Mouse (Mus musculus) midbrain, embryonic 13.5 days (tissue): Measurements from ENCODE around the gene Phospho2. TPM values are rescaled to one million over a fixed set of nuclear protein-coding genes. Genes with fewer than 3 reads are reported as not detected.
A peak's percentile ranks its signal among the peaks of the same experiment; 100 is the strongest.

Experiments
- ATAC-seq: fragments of 200-750 bp; cut with Nextera tagmentation; 2 replicates; pipeline ENCODE4 v1.8.0; 2017; ENCODE audit warnings: mild to moderate bottlenecking, moderate TSS enrichment, moderate library complexity
- H3K27ac ChIP-seq: fragments of 300-500 bp; sonication (generic); 2 replicates; pipeline ENCODE4 v1.5.1; 2015; ENCODE audit warnings: inconsistent platforms, mild to moderate bottlenecking, moderate library complexity
- H3K27me3 ChIP-seq: fragments of 300-500 bp; sonication (generic); 2 replicates; pipeline ENCODE4 v1.6.1; 2015; ENCODE audit warnings: mild to moderate bottlenecking, inconsistent platforms
- H3K36me3 ChIP-seq: fragments of 300-500 bp; sonication (generic); 2 replicates; pipeline ENCODE4 v1.6.1; 2015; ENCODE audit warnings: mild to moderate bottlenecking, inconsistent platforms
- H3K4me1 ChIP-seq: fragments of 300-500 bp; sonication (generic); replicated peaks from 2 replicates; pipeline ENCODE4 v1.6.1; 2015; ENCODE audit warnings: inconsistent platforms
- H3K4me2 ChIP-seq: fragments of 300-500 bp; sonication (generic); replicated peaks from 2 replicates; pipeline ENCODE4 v1.6.1; 2015; ENCODE audit warnings: moderate library complexity, mild to moderate bottlenecking, inconsistent platforms
- H3K4me3 ChIP-seq: fragments of 300-500 bp; sonication (generic); replicated peaks from 2 replicates; pipeline ENCODE4 v1.5.1; 2015; ENCODE audit warnings: mild to moderate bottlenecking, inconsistent platforms
- H3K9ac ChIP-seq: fragments of 300-500 bp; sonication (generic); replicated peaks from 2 replicates; pipeline ENCODE4 v1.6.1; 2015; ENCODE audit warnings: mild to moderate bottlenecking, inconsistent platforms
- H3K9me3 ChIP-seq: fragments of 300-500 bp; sonication (generic); 2 replicates; pipeline ENCODE4 v1.6.1; 2016; ENCODE audit warnings: mild to moderate bottlenecking, inconsistent platforms
- WGBS: fragments of 180-500 bp; shearing (Covaris S2); methylation state at CpG from one replicate; pipeline ENCODE4 v1.1.7; 2015; 5-methylcytosine and 5-hydroxymethylcytosine counted together
- polyA plus RNA-seq: library from polyadenylated mRNA; unstranded; fragments of >200 nt; fragmentation: Nextera tagmentation; extraction: Ambion mirVana; gene quantifications from 2 replicates; pipeline ENCODE4 v1.2.1, GENCODE M21; 2015

Phospho2 gene
- polyA plus RNA-seq, 1 experiment from 2014 or later, result 40.8 TPM

GRCm38 (mm10) chr2:69828031-69828430, 38.6 kb downstream of the Phospho2 start:
- 0 out of 2 replicates have a peak overlapping the region, but pooled peaks have one; percentile 7 for H3K9ac ChIP-seq
- no peaks in the 10 kb centered on the region for H3K27me3 ChIP-seq
- H3K36me3 ChIP-seq, result peaks cover 42% of the 10 kb centered on the region
- no peaks in the 10 kb centered on the region for H3K9me3 ChIP-seq
- ATAC-seq, result no peak
- peaks cover 36% of the 10 kb centered on the region for H3K4me1 ChIP-seq
- WGBS, result 38% methylated on average over 7 of the region's 7 CpGs
- no peak overlapping the region for H3K4me2 ChIP-seq
- H3K27ac ChIP-seq, result 0 out of 2 replicates have a peak overlapping the region, but pooled peaks have one; percentile 25
- H3K4me3 ChIP-seq, result no peak overlapping the region

GRCm38 (mm10) chr2:69829680-69830079, 40.3 kb downstream of the Phospho2 start:
- ATAC-seq, result no peak
- H3K27ac ChIP-seq, result no peak overlapping the region
- H3K9me3 ChIP-seq, result no peaks in the 10 kb centered on the region
- no peak overlapping the region for H3K4me3 ChIP-seq
- peaks cover 24% of the 10 kb centered on the region for H3K4me1 ChIP-seq
- no peak overlapping the region for H3K9ac ChIP-seq
- peaks cover 56% of the 10 kb centered on the region for H3K36me3 ChIP-seq
- H3K27me3 ChIP-seq, result no peaks in the 10 kb centered on the region
- 96% methylated on average over 2 of the region's 2 CpGs for WGBS
- no peak overlapping the region for H3K4me2 ChIP-seq

- 86% methylated on average over 8 of the region's 8 CpGs for WGBS
- H3K9ac ChIP-seq, result no peak overlapping the region
- peaks cover 60% of the 10 kb centered on the region for H3K36me3 ChIP-seq
- no peaks in the 10 kb centered on the region for H3K9me3 ChIP-seq
- H3K4me1 ChIP-seq, result peaks cover 20% of the 10 kb centered on the region
- H3K4me3 ChIP-seq, result no peak overlapping the region
- ATAC-seq, result no peak
- no peaks in the 10 kb centered on the region for H3K27me3 ChIP-seq
- H3K27ac ChIP-seq, result no peak overlapping the region
- no peak overlapping the region for H3K4me2 ChIP-seq
Measured at GRCm38 (mm10) chr2:69830116-69830515, 40.7 kb downstream of the Phospho2 start.

DNA sequence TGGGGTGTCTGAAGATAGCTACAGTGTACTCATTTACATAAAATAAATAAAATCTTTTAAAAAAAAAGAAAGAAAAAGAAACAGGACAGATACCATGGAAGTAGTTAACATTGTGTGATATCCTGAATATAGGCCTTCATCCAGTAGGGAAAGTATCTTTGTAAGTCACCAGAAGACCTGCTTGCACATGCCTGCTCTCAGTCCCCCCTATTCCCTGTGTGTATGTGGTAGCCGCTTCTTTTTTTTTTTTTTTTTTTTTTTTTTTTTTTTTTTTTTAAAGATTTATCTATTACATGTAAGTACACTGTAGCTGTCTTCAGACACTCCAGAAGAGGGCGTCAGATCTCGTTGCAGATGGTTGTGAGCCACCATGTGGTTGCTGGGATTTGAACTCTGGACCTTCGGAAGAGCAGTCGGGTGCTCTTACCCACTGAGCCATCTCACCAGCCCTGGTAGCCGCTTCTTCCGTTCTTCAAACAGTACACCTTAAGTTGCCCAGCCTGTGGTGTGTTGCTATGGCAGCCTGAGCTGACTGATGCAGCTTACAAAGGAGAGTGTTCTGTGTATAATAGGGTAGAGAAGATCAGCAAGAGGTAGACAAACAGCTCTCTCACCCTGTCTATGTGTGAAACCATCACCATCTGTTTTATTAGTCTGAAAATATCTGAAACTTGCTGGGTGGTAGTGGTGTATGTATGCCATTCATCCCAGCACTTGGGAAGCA, 48.0 kb downstream of the Phospho2 start:
- no peak overlapping the region for H3K4me2 ChIP-seq
- no peak overlapping the region for H3K9ac ChIP-seq
- no peak overlapping the region for H3K4me3 ChIP-seq
- no peaks in the 10 kb centered on the region for H3K27me3 ChIP-seq
- peaks cover 6% of the 10 kb centered on the region; the same call in 1 of the 2 replicates for H3K4me1 ChIP-seq
- H3K36me3 ChIP-seq, result peaks cover 45% of the 10 kb centered on the region
- H3K27ac ChIP-seq, result no peak overlapping the region
- 63% methylated on average over 7 of the region's 7 CpGs for WGBS
- H3K9me3 ChIP-seq, result no peaks in the 10 kb centered on the region
- ATAC-seq, result peak; percentile 60; the same call in 1 of the 2 replicates

GRCm38 (mm10) chr2:69837996-69838395, 48.6 kb downstream of the Phospho2 start:
- WGBS, result 30% methylated on average over 3 of the region's 3 CpGs
- no peak overlapping the region for H3K4me2 ChIP-seq
- H3K4me1 ChIP-seq, result peaks cover 6% of the 10 kb centered on the region; the same call in 1 of the 2 replicates
- peaks cover 39% of the 10 kb centered on the region for H3K36me3 ChIP-seq
- no peaks in the 10 kb centered on the region for H3K27me3 ChIP-seq
- 0 out of 2 replicates have a peak, but pooled peaks have one; percentile 24 for ATAC-seq
- no peak overlapping the region for H3K9ac ChIP-seq
- H3K9me3 ChIP-seq, result no peaks in the 10 kb centered on the region
- H3K27ac ChIP-seq, result no peak overlapping the region
- no peak overlapping the region for H3K4me3 ChIP-seq

GRCm38 (mm10) chr2:69838707-69839106, 49.3 kb downstream of the Phospho2 start:
- ATAC-seq, result no peak
- peaks cover 6% of the 10 kb centered on the region; the same call in 1 of the 2 replicates for H3K4me1 ChIP-seq

GRCm38 (mm10) chr2:69840261-69840660, 50.8 kb downstream of the Phospho2 start:
- 29% methylated on average over 6 of the region's 6 CpGs for WGBS

More at GRCm38 (mm10) chr2:69838707-69839106, 49.3 kb downstream of the Phospho2 start:
- H3K9ac ChIP-seq, result no peak overlapping the region
- no peak overlapping the region for H3K4me3 ChIP-seq
- H3K4me2 ChIP-seq, result no peak overlapping the region
- peaks cover 32% of the 10 kb centered on the region for H3K36me3 ChIP-seq
- H3K27ac ChIP-seq, result no peak overlapping the region
- H3K9me3 ChIP-seq, result no peaks in the 10 kb centered on the region
- H3K27me3 ChIP-seq, result no peaks in the 10 kb centered on the region

DNA sequence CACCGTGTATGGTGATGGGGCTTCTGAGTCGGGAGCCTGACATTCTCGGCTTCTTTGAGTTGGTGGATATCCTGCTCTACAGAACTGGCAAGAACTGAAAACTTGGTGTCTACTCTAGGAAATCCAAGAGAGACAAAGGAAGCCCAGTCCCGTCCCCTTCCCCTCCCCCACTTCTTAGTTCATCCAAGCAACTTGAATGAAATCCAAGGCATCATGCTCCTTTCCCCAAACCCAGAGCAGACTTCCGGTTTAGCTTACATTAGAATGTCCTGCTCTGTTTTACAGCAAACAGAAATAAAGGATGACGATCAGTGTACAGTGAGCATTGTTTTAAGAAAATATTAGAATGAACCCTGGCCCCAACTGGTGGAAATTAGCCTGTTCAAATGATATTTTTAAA, 59.8 kb downstream of the Phospho2 start:
- 75% methylated on average over 6 of the region's 6 CpGs for WGBS
- no peaks in the 10 kb centered on the region for H3K9me3 ChIP-seq
- no peaks in the 10 kb centered on the region for H3K36me3 ChIP-seq
- H3K27ac ChIP-seq, result no peak overlapping the region
- H3K4me1 ChIP-seq, result no peaks in the 10 kb centered on the region
- no peak for ATAC-seq
- no peak overlapping the region for H3K9ac ChIP-seq
- H3K4me3 ChIP-seq, result no peak overlapping the region
- no peaks in the 10 kb centered on the region for H3K27me3 ChIP-seq
- H3K4me2 ChIP-seq, result no peak overlapping the region

More at GRCm38 (mm10) chr2:69840261-69840660, 50.8 kb downstream of the Phospho2 start:
- Histone ChIP-seq H3K27me3 (no peaks in the 10 kb centered on the region), H3K4me1 (peaks cover 6% of the 10 kb centered on the region; the same call in 1 of the 2 replicates), H3K36me3 (peaks cover 20% of the 10 kb centered on the region), H3K4me3 (no peak overlapping the region), H3K9me3 (no peaks in the 10 kb centered on the region), H3K27ac (no peak overlapping the region), H3K9ac (no peak overlapping the region), H3K4me2 (no peak overlapping the region)
- peak; percentile 53; the same call in 1 of the 2 replicates for ATAC-seq

Other genes with a start within 250 kb of the Phospho2 start
- gene Lrp2, start 203.6 kb upstream of the Phospho2 start, polyA plus RNA-seq, result 2.2 and 3.7 TPM in 2 replicates
- gene Bbs5, start 142.5 kb upstream of the Phospho2 start, polyA plus RNA-seq, result 24.3 and 24.8 TPM in 2 replicates
- gene Klhl41, start 119.5 kb upstream of the Phospho2 start, polyA plus RNA-seq, result 0.13 and 0.18 TPM in 2 replicates
- gene Fastkd1, start 76.1 kb upstream of the Phospho2 start, polyA plus RNA-seq, result 13.2 and 14.8 TPM in 2 replicates
- gene Ppig, start 67.1 kb upstream of the Phospho2 start, polyA plus RNA-seq, result 137 and 142 TPM in 2 replicates
- gene Ccdc173, start within 50 bp of the Phospho2 start, polyA plus RNA-seq, result 4.2 and 4.8 TPM in 2 replicates
- gene Klhl23, start 32.3 kb downstream of the Phospho2 start, polyA plus RNA-seq, result 59.8 and 60.0 TPM in 2 replicates
- gene Ssb, start 71.9 kb downstream of the Phospho2 start, polyA plus RNA-seq, result 370 and 407 TPM in 2 replicates
- gene Mettl5, start 96.0 kb downstream of the Phospho2 start, polyA plus RNA-seq, result 33.2 and 35.1 TPM in 2 replicates
- gene Ubr3, start 107.6 kb downstream of the Phospho2 start, polyA plus RNA-seq, result 20.6 and 21.4 TPM in 2 replicates
- gene Myo3b, start 249.5 kb downstream of the Phospho2 start, polyA plus RNA-seq, result 0.17 and 0.19 TPM in 2 replicates